Mouse (Mus musculus): Measurements from ENCODE around the gene Laptm5. TPM values are rescaled to one million over a fixed set of nuclear protein-coding genes. Genes with fewer than 3 reads are reported as not detected.

Laptm5 gene
- polyA plus RNA-seq, 1 experiment, result 5.6 TPM

- H3K4me3 ChIP-seq (ENCODE audit: control insufficient read depth, low read depth, low read length), result no peak overlapping the region
- no peaks in the 10 kb centered on the region for H3K27me3 ChIP-seq (ENCODE audit: control insufficient read depth, insufficient read depth, low read length)
- H3K36me3 ChIP-seq (ENCODE audit: control insufficient read depth, insufficient read depth, low read length), result no peaks in the 10 kb centered on the region
- TF ChIP-seq POLR2A (IDR thresholded peaks at IDR 0.05; ENCODE audit: control insufficient read depth, low read depth, low read length) (no peak), CTCF (IDR thresholded peaks at IDR 0.05; ENCODE audit: control insufficient read depth, insufficient read depth, insufficient replicate concordance, low read depth, low read length) (no peak)
- peaks cover 4% of the 10 kb centered on the region; the same call in 1 of the 2 replicates for H3K4me1 ChIP-seq (ENCODE audit: control insufficient read depth, insufficient read depth, low read length)
- H3K27ac ChIP-seq (ENCODE audit: control insufficient read depth, insufficient read depth, low read depth, low read length), result no peak overlapping the region
Measured at GRCm38 (mm10) chr4:130874601-130875000, 38.3 kb upstream of the Laptm5 start.

DNA sequence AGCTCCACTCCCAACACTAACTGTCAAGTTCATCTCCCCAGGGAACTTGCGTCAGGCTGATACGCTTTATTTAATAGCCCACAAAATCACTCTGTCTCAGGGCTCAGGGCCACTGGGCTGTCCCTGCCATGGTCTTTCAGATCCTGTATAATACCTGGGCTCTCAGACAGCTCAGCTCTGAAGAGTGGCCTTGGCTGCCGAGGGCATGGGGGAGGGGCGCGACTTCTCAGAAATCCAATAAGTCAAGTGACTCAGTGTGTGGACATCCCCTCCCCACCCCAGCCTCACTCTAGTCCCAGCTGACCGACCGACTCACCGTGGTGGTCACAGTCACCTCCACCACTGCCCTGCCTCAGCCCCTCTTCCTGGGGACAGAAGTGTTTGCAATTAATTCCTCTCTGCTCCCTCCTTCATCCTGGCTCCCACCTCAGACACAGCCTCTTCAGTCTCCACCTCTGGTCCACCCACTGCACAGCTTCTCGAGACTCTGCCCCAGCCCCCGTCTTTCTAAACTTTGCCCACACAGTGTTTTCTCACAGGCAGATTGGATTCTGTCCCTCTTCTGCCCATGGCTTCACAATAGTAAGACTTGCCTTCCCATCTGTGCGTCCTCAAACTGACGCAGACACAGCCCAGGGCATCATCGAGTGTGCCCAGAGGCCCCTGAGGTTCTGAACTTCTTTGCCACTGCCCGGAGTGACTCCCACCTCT is 36.8 kb upstream of the Laptm5 start:
- Histone ChIP-seq H3K27me3 (ENCODE audit: control insufficient read depth, insufficient read depth, low read length) (no peaks in the 10 kb centered on the region), H3K36me3 (ENCODE audit: control insufficient read depth, insufficient read depth, low read length) (no peaks in the 10 kb centered on the region), H3K4me1 (ENCODE audit: control insufficient read depth, insufficient read depth, low read length) (peaks cover 4% of the 10 kb centered on the region; the same call in 1 of the 2 replicates), H3K27ac (ENCODE audit: control insufficient read depth, insufficient read depth, low read depth, low read length) (no peak overlapping the region), H3K4me3 (ENCODE audit: control insufficient read depth, low read depth, low read length) (no peak overlapping the region)
- TF ChIP-seq CTCF (IDR thresholded peaks at IDR 0.05; ENCODE audit: control insufficient read depth, insufficient read depth, insufficient replicate concordance, low read depth, low read length) (no peak), POLR2A (IDR thresholded peaks at IDR 0.05; ENCODE audit: control insufficient read depth, low read depth, low read length) (no peak)

DNA sequence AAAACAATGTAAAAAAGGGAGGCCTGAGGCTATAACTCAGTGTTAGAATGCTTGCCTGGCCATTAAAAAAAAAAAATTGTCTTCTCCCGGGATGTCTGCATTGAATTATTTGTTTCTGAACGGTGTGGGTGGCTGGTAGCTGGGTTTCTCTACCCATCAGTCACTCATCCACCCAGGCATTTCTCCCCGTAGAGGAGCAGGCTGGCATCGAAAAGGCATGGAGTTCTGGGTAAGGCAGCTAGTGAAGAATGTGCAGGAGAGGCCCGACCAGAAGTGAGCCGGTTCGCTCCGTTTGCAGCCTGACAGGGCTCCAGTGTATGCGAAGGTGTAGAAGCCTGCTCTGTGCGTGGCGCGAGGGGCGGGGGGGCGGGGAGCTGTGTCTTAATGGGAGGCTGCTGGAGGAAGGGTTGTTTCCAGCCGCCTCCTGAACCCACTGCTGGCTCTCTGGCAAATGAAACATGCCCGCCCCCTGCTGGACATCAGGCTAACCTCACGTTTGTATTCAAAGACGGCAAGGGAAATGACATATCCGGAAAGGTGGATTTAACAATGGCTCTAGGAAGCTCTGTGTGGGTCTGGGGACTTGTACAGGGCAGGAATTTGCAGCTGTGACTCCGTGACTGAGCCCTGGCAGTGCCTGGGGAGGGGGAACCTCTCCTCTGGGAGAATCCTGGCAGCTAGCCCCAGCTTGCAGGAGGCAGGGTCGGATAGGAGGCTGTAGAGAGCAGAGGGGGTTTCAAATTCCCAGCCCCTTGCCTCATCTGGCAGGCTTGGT is 34.5 kb upstream of the Laptm5 start:
- peaks cover 4% of the 10 kb centered on the region; the same call in 1 of the 2 replicates for H3K4me1 ChIP-seq (ENCODE audit: control insufficient read depth, insufficient read depth, low read length)
- H3K4me3 ChIP-seq (ENCODE audit: control insufficient read depth, low read depth, low read length), result no peak overlapping the region
- no peak for TF ChIP-seq POLR2A (IDR thresholded peaks at IDR 0.05; ENCODE audit: control insufficient read depth, low read depth, low read length)
- peak; percentile 62 for TF ChIP-seq CTCF (IDR thresholded peaks at IDR 0.05; ENCODE audit: control insufficient read depth, insufficient read depth, insufficient replicate concordance, low read depth, low read length)
- H3K27me3 ChIP-seq (ENCODE audit: control insufficient read depth, insufficient read depth, low read length), result no peaks in the 10 kb centered on the region
- no peak overlapping the region for H3K27ac ChIP-seq (ENCODE audit: control insufficient read depth, insufficient read depth, low read depth, low read length)
- H3K36me3 ChIP-seq (ENCODE audit: control insufficient read depth, insufficient read depth, low read length), result no peaks in the 10 kb centered on the region

DNA sequence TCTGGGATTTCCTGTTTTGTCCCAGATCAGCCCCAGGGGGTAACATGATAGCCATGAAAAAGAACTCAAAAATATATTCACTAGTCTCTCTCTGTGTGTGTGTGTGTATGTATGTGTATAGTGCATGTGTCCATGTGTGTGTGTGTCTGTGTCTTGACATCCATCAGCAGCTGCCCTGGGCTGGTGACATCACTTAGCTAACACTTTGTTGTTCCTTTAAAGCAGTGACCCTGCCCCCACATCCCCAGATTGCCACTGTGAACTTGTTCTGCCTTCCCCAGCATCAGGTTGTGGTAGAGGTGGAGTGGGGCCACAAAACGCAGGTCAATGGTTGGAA is 33.9 kb upstream of the Laptm5 start:
- H3K4me3 ChIP-seq (ENCODE audit: control insufficient read depth, low read depth, low read length), result no peak overlapping the region
- H3K27ac ChIP-seq (ENCODE audit: control insufficient read depth, insufficient read depth, low read depth, low read length), result no peak overlapping the region
- peaks cover 4% of the 10 kb centered on the region; the same call in 1 of the 2 replicates for H3K4me1 ChIP-seq (ENCODE audit: control insufficient read depth, insufficient read depth, low read length)
- no peak for TF ChIP-seq POLR2A (IDR thresholded peaks at IDR 0.05; ENCODE audit: control insufficient read depth, low read depth, low read length)
- TF ChIP-seq CTCF (IDR thresholded peaks at IDR 0.05; ENCODE audit: control insufficient read depth, insufficient read depth, insufficient replicate concordance, low read depth, low read length), result no peak
- no peaks in the 10 kb centered on the region for H3K27me3 ChIP-seq (ENCODE audit: control insufficient read depth, insufficient read depth, low read length)
- H3K36me3 ChIP-seq (ENCODE audit: control insufficient read depth, insufficient read depth, low read length), result no peaks in the 10 kb centered on the region

DNA sequence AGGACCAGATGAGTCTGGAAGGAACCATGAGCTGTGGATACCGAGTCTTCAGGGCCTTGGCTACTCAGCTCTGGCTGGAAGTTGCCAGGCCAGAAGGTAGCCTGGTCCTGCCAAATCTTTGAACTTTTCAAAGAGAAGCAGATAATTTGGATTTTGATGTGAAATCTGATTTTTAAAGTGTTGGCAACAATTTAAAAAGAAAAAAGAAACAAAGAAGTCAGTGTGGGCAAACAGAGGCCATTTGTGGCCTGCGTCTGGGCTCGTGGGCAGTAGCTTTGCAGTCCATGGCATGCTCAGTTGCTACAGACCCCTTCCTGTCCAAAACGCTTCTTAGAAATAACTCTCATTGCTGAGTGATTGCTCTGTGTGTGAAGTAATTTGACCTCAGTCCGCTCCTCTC is 31.6 kb upstream of the Laptm5 start:
- H3K4me1 ChIP-seq (ENCODE audit: control insufficient read depth, insufficient read depth, low read length), result peaks cover 4% of the 10 kb centered on the region; the same call in 1 of the 2 replicates
- no peak overlapping the region for H3K27ac ChIP-seq (ENCODE audit: control insufficient read depth, insufficient read depth, low read depth, low read length)
- no peak for TF ChIP-seq CTCF (IDR thresholded peaks at IDR 0.05; ENCODE audit: control insufficient read depth, insufficient read depth, insufficient replicate concordance, low read depth, low read length)
- no peak for TF ChIP-seq POLR2A (IDR thresholded peaks at IDR 0.05; ENCODE audit: control insufficient read depth, low read depth, low read length)
- no peak overlapping the region for H3K4me3 ChIP-seq (ENCODE audit: control insufficient read depth, low read depth, low read length)
- H3K36me3 ChIP-seq (ENCODE audit: control insufficient read depth, insufficient read depth, low read length), result no peaks in the 10 kb centered on the region
- no peaks in the 10 kb centered on the region for H3K27me3 ChIP-seq (ENCODE audit: control insufficient read depth, insufficient read depth, low read length)

DNA sequence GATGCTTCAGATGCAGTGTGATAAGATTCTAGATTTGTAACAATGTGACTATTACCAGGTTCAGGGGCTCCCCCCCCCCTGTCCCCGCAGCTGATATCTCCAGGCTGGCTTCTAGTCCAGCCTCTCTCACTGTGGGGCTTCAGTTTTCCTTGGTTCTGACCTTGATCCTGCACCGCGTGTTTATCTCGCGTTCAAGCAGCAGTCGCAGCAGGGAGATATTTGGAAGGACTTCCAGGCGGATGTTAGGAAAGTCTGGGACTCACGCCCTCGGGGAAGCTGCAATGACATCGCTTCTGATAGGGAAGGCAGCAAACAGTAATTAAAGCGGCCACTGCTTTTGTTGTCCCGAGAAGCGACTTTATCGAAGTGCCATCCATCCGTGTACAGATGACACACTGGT is 30.2 kb upstream of the Laptm5 start:
- H3K36me3 ChIP-seq (ENCODE audit: control insufficient read depth, insufficient read depth, low read length), result no peaks in the 10 kb centered on the region
- H3K4me1 ChIP-seq (ENCODE audit: control insufficient read depth, insufficient read depth, low read length), result peaks cover 4% of the 10 kb centered on the region; the same call in 1 of the 2 replicates
- no peak overlapping the region for H3K27ac ChIP-seq (ENCODE audit: control insufficient read depth, insufficient read depth, low read depth, low read length)
- TF ChIP-seq CTCF (IDR thresholded peaks at IDR 0.05; ENCODE audit: control insufficient read depth, insufficient read depth, insufficient replicate concordance, low read depth, low read length), result no peak
- no peak for TF ChIP-seq POLR2A (IDR thresholded peaks at IDR 0.05; ENCODE audit: control insufficient read depth, low read depth, low read length)
- H3K27me3 ChIP-seq (ENCODE audit: control insufficient read depth, insufficient read depth, low read length), result no peaks in the 10 kb centered on the region
- H3K4me3 ChIP-seq (ENCODE audit: control insufficient read depth, low read depth, low read length), result no peak overlapping the region

DNA sequence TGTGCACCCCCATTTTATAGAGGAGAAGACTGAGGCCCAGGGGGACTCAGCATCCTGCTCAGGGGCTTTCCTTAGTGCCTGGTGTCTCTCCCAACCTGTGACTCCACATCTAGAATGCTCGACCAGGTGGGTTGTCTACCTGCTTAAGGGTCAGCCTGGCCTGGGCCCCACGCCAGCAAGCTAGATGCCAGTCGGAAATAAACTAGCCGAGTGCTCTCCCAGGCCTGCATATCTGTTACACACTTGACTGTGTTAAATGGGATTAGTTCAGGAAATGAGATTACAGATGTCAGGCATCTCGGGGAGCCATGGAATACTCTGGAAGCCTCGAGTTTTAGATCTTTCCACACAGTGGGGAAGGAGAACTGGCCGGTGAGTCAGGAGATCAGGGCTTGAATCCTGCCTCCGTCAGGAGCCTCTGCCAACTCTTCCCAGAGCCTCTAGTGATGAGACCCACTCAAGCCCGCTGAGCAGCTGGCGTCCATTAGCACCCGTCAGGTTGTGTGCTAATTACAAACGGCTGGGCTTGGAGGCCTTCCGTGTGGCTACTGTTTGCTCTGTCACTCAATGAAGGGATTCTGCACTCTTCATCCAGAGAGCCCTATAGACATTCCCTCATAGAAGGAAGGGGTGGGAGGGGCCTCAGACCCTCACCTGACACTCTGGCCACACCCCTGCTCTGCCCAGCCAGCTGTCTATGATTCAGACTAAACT is 28.9 kb upstream of the Laptm5 start:
- TF ChIP-seq POLR2A (IDR thresholded peaks at IDR 0.05; ENCODE audit: control insufficient read depth, low read depth, low read length) (no peak), CTCF (IDR thresholded peaks at IDR 0.05; ENCODE audit: control insufficient read depth, insufficient read depth, insufficient replicate concordance, low read depth, low read length) (no peak)
- no peaks in the 10 kb centered on the region for H3K36me3 ChIP-seq (ENCODE audit: control insufficient read depth, insufficient read depth, low read length)
- no peak overlapping the region for H3K27ac ChIP-seq (ENCODE audit: control insufficient read depth, insufficient read depth, low read depth, low read length)
- no peaks in the 10 kb centered on the region for H3K27me3 ChIP-seq (ENCODE audit: control insufficient read depth, insufficient read depth, low read length)
- H3K4me3 ChIP-seq (ENCODE audit: control insufficient read depth, low read depth, low read length), result peak overlapping the region; percentile 61
- H3K4me1 ChIP-seq (ENCODE audit: control insufficient read depth, insufficient read depth, low read length), result no peaks in the 10 kb centered on the region

All from testis, adult 2 months (tissue).